Mouse (Mus musculus) neural tube, embryonic 10.5 days (tissue): ENCODE results near the gene Mgat4b.
"Not testable (repeated sequence)": the region's sequence is repeated elsewhere in the genome, so short reads cannot be mapped to it uniquely, and the experiment has no call there.

Source experiments
- DNase-seq: peaks from one replicate; pipeline ENCODE4 v3.0.0-alpha.2; 2017; ENCODE audit warnings: low spot score; ENCODE audit errors: extremely low spot score

Gene Mgat4b

DNA sequence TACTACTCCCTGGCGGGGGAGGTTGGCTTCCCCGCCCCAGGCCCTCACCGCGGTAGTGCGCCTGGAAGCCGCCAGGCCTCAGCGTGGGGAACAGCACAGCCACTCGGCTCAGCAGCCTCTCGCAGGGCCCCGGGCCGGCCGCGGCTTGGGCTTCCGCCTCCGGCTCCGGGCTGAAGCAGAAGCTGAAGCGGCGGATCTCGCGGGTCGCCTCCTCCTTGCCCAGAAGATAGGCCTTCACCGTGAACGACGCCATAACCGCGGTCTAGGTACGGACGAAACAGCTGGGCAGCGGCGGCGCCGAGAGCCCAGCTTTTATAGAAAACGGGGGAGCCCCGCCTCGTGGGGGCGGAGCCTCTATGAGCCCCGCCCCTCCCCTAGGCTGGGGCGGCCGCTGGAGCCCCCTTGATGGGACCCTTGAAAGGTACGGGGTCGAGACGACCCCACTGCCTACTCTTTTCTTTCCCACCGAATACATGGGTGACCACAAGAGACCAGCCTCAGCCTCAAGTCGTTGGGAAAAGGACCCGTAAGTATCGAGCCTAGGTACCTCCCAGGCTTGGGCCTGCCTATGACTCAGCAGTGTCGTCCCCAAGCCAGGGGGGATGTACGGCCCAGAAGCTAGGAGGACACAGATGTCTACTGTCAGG is at the start of gene Mgat4b, which contains the start of gene Sqstm1:
TSS of gene Mgat4b (plus strand) at position 386 of the 647 bp plus-strand sequence.
TSS of gene Sqstm1 (minus strand) at position 323 of the 647 bp plus-strand sequence.
- peak; percentile 83 for DNase-seq

GRCm38 (mm10) chr11:50161578-50162304 is 48.9 kb upstream of the Mgat4b start:
- DNase-seq: peak; percentile 66

- no peak for DNase-seq
Measured at GRCm38 (mm10) chr11:50162338-50163050, 48.2 kb upstream of the Mgat4b start.

DNA sequence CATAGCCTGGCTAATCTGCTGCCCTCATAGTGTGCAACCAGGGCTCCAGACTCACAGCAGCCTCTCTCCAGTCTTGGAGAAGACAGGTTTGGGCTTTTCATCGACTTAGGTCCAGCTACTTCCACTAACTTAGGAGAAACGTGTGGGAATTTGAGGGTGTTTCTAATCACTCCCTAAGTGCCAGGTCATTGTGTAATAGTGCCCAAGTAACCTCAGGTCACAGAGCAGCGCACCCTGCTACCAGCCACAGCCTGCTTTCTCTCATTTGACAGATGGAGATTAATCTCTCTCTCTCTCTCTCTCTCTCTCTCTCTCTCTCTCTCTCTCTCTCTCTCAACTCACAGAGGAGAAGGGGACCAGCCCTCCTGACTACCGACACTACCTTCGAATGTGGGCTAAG is 42.3 kb upstream of the Mgat4b start:
- no peak for DNase-seq

DNA sequence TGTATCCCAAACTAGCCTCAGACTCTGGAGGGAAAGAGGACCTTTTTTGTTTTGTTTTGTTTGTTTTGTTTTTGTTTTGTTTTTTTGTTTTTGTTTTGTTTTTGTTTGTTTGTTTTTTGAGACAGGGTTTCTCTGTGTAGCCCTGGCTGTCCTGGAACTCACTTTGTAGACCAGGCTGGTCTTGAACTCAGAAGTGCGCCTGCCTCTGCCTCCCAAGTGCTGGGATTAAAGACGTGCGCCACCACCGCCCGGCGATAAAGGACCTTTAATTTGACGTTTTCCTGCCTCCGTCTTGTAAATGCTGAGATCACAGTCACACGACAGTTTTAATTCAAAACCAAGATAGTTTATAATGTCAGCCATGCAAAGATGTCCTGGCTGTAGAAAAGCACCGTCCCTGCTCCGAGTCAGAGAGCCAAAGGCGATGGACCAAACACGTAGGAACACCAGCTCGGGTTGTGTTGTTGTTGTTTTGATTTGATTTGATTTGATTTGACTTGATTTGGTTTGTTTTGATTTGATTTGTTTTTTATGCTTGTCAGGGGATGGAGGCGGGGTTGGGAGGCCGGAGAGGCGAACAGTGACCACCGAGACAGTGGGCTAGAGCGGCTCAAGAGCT is 36.5 kb upstream of the Mgat4b start, which contains the start of gene Mrnip:
TSS of gene Mrnip (plus strand) at position 334 of the 619 bp plus-strand sequence.
- DNase-seq: not testable (repeated sequence)

GRCm38 (mm10) chr11:50174730-50175187 is 35.9 kb upstream of the Mgat4b start:
- peak; percentile 98 for DNase-seq

DNA sequence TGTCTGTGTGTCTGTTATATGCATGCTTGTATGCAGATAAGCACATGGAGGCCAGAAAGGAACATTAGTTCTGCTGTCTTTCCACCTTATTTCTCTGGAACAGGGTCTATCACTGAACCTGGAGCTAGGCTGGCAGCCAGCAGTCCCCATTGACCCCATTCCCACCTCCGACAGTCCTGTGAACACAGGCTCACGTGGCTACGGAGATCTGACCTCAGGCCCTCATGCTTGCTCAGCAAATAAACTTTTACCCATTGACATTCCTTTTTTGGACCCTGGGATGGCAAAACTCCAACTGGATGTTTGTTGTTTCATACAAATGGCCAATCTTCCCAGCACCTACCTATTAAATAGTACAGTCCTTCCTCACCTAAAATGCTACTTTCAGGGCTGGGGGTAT is 34.3 kb upstream of the Mgat4b start:
- no peak for DNase-seq

DNA sequence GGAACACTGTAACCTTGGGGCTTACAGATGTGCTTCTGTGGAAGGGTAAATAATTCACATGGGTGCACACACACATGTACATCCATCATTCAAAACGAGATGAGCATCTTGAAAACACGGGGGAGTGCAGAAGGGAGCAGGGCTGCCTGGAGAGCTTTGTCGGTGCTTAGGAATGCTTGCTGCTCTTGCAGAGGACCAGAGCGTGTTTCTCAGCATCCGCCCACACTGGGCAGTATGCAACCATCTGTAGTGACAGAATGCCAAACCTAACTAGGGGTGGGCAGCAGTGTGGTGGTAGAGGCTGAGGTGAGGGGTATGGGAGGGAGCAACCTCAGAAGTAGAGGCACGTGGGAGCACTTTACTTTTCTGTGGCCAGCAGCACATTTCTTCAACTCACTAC is 33.6 kb upstream of the Mgat4b start:
- DNase-seq: no peak

DNA sequence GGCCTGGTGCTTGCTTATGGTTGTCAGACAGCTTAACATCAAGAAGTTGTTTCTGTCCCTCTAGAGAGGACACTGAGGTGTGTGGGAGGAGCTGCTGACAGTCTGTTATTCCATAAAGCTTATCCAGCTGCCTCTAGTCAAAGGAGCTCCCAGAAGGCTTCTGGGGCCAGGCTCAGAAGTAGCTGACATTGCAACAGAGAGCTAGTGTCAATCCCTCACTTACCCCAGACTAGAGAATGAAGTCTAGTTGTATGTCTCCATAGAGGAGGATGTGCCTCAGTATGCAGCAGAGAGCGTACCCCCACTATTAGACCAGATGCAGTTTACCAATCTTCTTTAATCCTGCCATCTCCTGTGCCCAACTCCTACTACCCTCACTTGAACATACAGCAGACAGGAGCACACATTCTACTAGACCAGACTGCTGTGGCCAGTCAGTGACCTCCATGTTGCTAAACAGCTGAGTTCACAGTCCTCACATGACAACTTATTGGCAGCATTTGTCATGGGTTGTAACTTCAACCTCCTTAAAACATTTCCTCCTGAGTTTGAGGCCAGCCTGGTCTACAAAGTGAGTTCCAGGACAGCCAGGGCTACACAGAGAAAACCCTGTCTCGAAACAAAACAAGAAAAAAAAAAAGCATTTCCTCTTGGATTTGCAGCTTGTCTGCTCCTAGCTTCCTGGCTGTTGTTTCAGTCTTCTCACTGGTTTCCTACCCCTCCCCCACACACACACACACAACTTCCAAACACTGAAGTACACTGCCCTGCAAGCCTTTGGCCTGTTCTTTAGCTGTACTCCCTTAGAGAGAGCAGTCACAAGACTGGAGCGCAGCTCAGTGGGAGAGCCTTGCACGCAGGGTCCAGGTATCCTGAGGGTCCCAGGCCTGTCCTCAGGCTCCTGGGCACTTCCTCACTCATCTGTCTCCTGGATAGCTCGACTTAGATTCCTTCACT is 31.9 kb upstream of the Mgat4b start:
- DNase-seq: no peak

GRCm38 (mm10) chr11:50180478-50181231 is 30.0 kb upstream of the Mgat4b start:
- no peak for DNase-seq

- no peak for DNase-seq
Measured at GRCm38 (mm10) chr11:50182702-50183101, 28.0 kb upstream of the Mgat4b start.

- no peak for DNase-seq
Measured at GRCm38 (mm10) chr11:50184788-50185187, 25.9 kb upstream of the Mgat4b start.

- DNase-seq: no peak
Measured at GRCm38 (mm10) chr11:50188682-50189081, 22.0 kb upstream of the Mgat4b start.

- DNase-seq: no peak
Measured at GRCm38 (mm10) chr11:50190362-50190761, 20.3 kb upstream of the Mgat4b start.

DNA sequence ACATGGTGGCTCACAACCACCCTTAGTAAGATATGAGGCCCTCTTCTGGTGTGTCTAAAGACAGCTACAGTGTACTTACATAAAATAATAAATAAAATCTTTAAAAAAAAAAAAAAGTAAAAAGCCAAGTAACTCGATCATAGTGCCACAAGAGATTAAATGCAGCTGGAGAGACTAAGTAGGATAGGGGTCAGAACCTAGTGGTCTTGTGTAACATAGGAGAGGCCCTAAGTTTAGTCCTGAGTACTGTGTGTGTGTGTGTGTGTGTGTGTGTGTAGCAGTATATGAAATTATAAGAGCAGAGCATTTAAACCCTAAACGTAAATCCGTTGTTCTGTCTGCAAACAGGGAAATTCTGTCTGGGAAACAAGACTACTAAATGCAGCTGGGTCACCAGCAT is 18.4 kb upstream of the Mgat4b start:
- DNase-seq: no peak

GRCm38 (mm10) chr11:50194070-50194469 is 16.6 kb upstream of the Mgat4b start:
- DNase-seq: no peak

- DNase-seq: no peak
Measured at GRCm38 (mm10) chr11:50194793-50195192, 15.9 kb upstream of the Mgat4b start.

GRCm38 (mm10) chr11:50197500-50197899 is 13.2 kb upstream of the Mgat4b start:
- DNase-seq: no peak

- no peak for DNase-seq
Measured at GRCm38 (mm10) chr11:50198219-50198846, 12.4 kb upstream of the Mgat4b start.
